Mouse (Mus musculus): ENCODE measurements around the gene Rgs7bp.

- TF ChIP-seq CTCF (IDR thresholded peaks at IDR 0.05; ENCODE audit: borderline replicate concordance, control insufficient read depth, extremely low read depth, insufficient read depth, low read length, poor library complexity) (no peak), POLR2A (IDR thresholded peaks at IDR 0.05; ENCODE audit: control insufficient read depth, extremely low read depth, insufficient read depth, low read length, poor library complexity) (no peak)
These were observed 6.1 kb downstream of the Rgs7bp start for GRCm38 (mm10) chr13:105048662-105049061.
